Mouse (Mus musculus) layer of hippocampus, adult 2 months (tissue): Measurements from ENCODE around the gene Pparg. TPM values are rescaled to one million over a fixed set of nuclear protein-coding genes. Genes with fewer than 3 reads are reported as not detected.

Experiments used
- DNase-seq, 2 experiments: peaks; one replicate each; pipeline ENCODE4 v3.0.0; 2022; ENCODE audit warnings: low spot score in 2 of 2
- H3K27ac ChIP-seq: fragments of 200-600 bp; 2 replicates; pipeline ENCODE4 v1.8.1; 2022
- H3K4me3 ChIP-seq: fragments of 200-600 bp; 2 replicates; pipeline ENCODE4 v1.8.1; 2022; ENCODE audit warnings: mild to moderate bottlenecking
- CTCF ChIP-seq: fragments of 200-600 bp; conservative IDR thresholded peaks from 2 replicates; pipeline ENCODE4 v1.8.1; 2022; ENCODE audit warnings: antibody characterized with exemption, mild to moderate bottlenecking, moderate library complexity
- long read RNA-seq, 2 experiments: library from polyadenylated mRNA; stranded (forward); transcript quantifications; one replicate each; pipeline ENCODE4 v2.0.0; 2021; ENCODE audit warnings: borderline mapping rate in 2 of 2
- total RNA-seq, 2 experiments: library from RNA; stranded (reverse); gene quantifications; 2 replicates each; pipeline ENCODE4 v1.2.3; 2021

Pparg gene
- 1 to 10 TPM; 2.8 to 3.0 TPM for total RNA-seq
- long read RNA-seq, experiment 1, partial matches to known transcripts, result 0 of 1 reads
- long read RNA-seq, experiment 1, other reads (novel, unspliced or antisense), result 0 of 1 reads
- long read RNA-seq, experiment 2, partial matches to known transcripts, result 0 of 1 reads
- long read RNA-seq, experiment 2, other reads (novel, unspliced or antisense), result 1 of 1 reads

GRCm38 (mm10) chr6:115360776-115361605, at the start of gene Pparg:
Gene Pparg, plus strand, starts transcription at chr6:115360951.
- TF ChIP-seq CTCF, result peak; percentile 36
- Histone ChIP-seq H3K27ac (peak within 1 kb of the TSS; percentile 65; the same call in 1 of the 2 replicates), H3K4me3 (peak within 1 kb of the TSS; percentile 64)
- no peak for DNase-seq

- H3K27ac ChIP-seq, result peak overlapping the region; percentile 74
Observed at GRCm38 (mm10) chr6:115312780-115313179, 48.0 kb upstream of the Pparg start.

DNA sequence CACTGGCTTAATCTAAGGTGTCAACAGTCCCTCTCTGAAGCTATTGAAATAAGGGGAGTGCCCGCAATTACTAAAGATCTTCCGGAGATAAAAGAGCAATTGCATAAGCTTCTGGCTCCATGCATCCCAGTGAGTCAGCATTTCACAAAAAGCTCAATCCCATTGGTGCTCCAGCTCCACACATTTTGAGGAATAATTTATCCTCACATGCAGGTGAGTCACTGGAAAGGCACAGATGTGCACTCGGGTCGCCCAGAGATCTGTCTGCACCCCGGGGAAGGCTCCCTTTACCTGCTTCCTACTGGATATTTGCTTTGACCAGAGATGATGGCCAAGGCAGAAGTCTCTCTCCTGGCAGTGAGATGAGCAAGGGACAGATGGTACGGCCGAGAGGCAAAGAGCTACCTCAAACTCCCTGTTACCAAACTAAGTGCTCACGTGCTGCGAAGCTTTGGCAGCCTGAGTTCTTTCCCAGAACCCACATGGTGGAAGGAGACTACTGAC, 47.5 kb upstream of the Pparg start:
- no peak for TF ChIP-seq CTCF

More at GRCm38 (mm10) chr6:115312780-115313179, 48.0 kb upstream of the Pparg start:
- DNase-seq, result no peak
- TF ChIP-seq CTCF, result no peak
- H3K4me3 ChIP-seq, result peak overlapping the region; percentile 13; the same call in 1 of the 2 replicates

GRCm38 (mm10) chr6:115313910-115314309, 46.8 kb upstream of the Pparg start:
- H3K4me3 ChIP-seq, result no peak overlapping the region
- peak overlapping the region; percentile 74; the same call in 1 of the 2 replicates for H3K27ac ChIP-seq
- no peak for DNase-seq
- TF ChIP-seq CTCF, result no peak

More for the DNA sequence above, 47.5 kb upstream of the Pparg start:
- H3K4me3 ChIP-seq, result no peak overlapping the region; the same call in 1 of the 2 replicates
- peak in 1 of 2 experiments; percentile 54 for DNase-seq
- peak overlapping the region; percentile 74 for H3K27ac ChIP-seq

- no peak for DNase-seq
- no peak for TF ChIP-seq CTCF
- Histone ChIP-seq H3K4me3 (no peak overlapping the region), H3K27ac (no peak overlapping the region)
Observed at GRCm38 (mm10) chr6:115315770-115316169, 45.0 kb upstream of the Pparg start.

- TF ChIP-seq CTCF, result no peak
- H3K4me3 ChIP-seq, result no peak overlapping the region
- DNase-seq, result no peak
- no peak overlapping the region for H3K27ac ChIP-seq
Observed at GRCm38 (mm10) chr6:115316811-115317221, 43.9 kb upstream of the Pparg start.

DNA sequence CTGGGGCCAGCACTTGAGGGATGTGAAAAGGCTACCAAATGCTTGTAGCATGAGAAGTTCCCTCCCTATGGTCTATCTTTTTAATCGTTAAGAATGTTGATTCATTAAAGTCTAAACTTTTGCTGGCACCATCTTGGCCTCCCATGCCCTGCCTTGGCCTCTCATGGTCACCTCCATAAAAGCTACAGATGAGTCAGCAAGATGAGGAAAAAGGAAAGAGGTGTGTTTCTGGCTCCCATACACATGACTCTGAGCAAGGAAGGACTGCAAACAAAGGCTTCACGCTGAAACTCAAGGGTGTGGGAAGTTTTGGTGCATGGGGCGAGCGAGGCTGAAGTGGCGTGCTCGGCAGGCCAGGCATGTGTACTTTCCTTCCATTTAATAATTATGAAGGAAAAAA, 41.9 kb upstream of the Pparg start:
- Histone ChIP-seq H3K4me3 (no peak overlapping the region), H3K27ac (no peak overlapping the region)
- TF ChIP-seq CTCF, result no peak
- no peak for DNase-seq

DNA sequence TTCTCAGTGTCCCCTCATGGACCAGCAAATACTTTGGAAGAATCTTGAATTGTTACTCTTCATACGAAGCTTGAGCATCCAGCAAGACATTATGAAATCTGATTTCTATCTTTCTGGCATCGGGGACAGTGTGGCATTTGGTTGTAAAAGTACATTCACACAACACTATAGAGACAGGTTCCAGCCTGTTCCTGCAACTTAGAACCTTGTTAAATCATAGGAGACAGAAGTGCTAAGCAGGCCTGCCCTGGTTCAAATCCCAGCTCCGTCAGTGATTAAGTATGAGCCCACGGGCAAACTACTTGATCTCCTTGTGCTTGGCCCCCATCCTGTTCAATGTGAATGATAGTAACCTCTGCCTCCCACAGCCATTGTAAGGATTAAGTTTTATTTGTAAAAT, 41.1 kb upstream of the Pparg start:
- no peak for TF ChIP-seq CTCF
- no peak overlapping the region for H3K4me3 ChIP-seq
- H3K27ac ChIP-seq, result no peak overlapping the region
- no peak for DNase-seq

- DNase-seq, result no peak
- TF ChIP-seq CTCF, result no peak
- Histone ChIP-seq H3K27ac (no peak overlapping the region), H3K4me3 (no peak overlapping the region)
Observed at GRCm38 (mm10) chr6:115320927-115321714, 39.6 kb upstream of the Pparg start.

DNA sequence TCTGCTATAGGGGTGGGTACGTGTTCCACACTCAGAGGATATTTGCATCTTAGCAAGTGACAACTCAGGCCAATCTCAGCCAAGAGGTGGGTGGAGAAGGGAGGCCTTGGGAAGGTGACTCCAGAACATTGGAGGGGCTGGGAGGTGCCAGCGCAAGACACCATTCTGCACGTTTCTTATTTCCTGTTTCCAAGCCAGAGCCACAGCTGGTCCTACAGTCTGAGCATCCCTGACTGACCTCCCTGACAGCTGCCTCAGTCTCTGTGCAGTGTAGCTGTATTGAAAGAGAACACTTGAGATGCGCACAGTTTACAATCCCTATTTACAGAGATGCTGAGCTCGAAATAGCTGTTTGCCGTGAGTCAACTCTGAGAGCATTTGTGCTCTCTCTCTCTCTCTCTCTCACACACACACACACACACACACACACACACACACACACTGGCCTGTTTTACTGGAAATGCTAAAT, 38.8 kb upstream of the Pparg start:
- TF ChIP-seq CTCF, result no peak

DNA sequence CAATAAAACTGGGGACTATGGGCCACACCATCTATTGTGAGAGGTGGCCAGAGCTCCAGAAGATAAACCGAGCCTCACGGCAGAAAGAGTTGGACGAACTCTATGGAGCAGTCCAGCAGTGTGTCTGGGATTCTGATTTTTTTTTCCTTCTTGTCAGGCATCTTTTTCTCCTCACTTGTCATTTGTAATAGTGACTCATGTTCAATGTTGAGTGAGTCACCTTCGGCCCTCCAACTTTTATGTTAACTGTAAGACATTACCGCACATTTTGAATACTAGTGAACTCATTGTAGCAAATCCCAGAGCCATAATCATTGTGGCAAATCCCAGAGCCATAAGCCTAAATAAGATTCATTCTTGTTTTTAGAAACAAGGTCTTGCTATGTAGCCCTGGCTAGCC, 37.8 kb upstream of the Pparg start:
- Histone ChIP-seq H3K4me3 (no peak overlapping the region), H3K27ac (no peak overlapping the region)
- no peak for DNase-seq
- TF ChIP-seq CTCF, result no peak

More for the DNA sequence above, 38.8 kb upstream of the Pparg start:
- Histone ChIP-seq H3K4me3 (no peak overlapping the region), H3K27ac (no peak overlapping the region)
- peak in 1 of 2 experiments; percentile 7 for DNase-seq

DNA sequence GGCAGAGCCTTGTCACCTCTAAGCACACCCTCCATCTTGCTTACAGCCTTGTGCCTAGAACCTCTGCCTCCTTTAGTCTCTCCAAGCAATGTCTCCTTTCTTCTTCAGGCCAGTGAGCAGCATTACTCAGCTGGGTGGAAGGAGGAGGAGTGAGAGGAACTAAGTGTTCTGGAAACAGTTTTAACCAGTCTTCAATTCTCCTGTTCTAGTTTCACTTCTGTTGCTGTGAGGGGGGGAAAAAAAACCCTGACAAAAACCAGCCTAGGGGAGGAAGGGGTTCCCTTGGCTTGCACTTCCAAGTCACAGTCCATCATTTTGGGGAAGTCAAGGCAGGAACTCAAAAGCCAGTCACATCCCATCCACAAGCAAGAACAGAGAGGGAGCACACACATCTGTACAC, 29.8 kb upstream of the Pparg start:
- DNase-seq, result no peak
- TF ChIP-seq CTCF, result no peak
- H3K4me3 ChIP-seq, result no peak overlapping the region
- no peak overlapping the region for H3K27ac ChIP-seq
